Mouse (Mus musculus) stomach, embryonic 14.5 days (tissue): ENCODE measurements around the gene Birc6. TPM values are rescaled to one million over a fixed set of nuclear protein-coding genes. Genes with fewer than 3 reads are reported as not detected.

ENCODE experiments used
- ATAC-seq: fragments of 200-750 bp; cut with Nextera tagmentation; 2 replicates; pipeline ENCODE4 v1.8.0; 2017; ENCODE audit warnings: low read depth, moderate TSS enrichment; ENCODE audit not compliant: insufficient number of reproducible peaks, insufficient read depth, low FRiP score
- H3K27ac ChIP-seq: fragments of 300-500 bp; sonication (generic); 2 replicates; pipeline ENCODE4 v1.5.1; 2014; ENCODE audit warnings: mild to moderate bottlenecking, low read length, moderate library complexity, mixed read lengths
- H3K27me3 ChIP-seq: fragments of 300-500 bp; sonication (generic); 2 replicates; pipeline ENCODE4 v1.6.1; 2014; ENCODE audit warnings: low read length, control low read depth, mixed read lengths; ENCODE audit not compliant: control insufficient read depth, insufficient read depth
- H3K36me3 ChIP-seq: fragments of 300-500 bp; sonication (generic); 2 replicates; pipeline ENCODE4 v1.6.1; 2014; ENCODE audit warnings: mild to moderate bottlenecking, control low read depth, low read length, moderate library complexity, mixed read lengths; ENCODE audit not compliant: control insufficient read depth, insufficient read depth
- H3K4me1 ChIP-seq: fragments of 300-500 bp; sonication (generic); 2 replicates; pipeline ENCODE4 v1.6.1; 2014; ENCODE audit warnings: low read length, control low read depth, mixed read lengths; ENCODE audit not compliant: control insufficient read depth, insufficient read depth
- H3K4me2 ChIP-seq: fragments of 300-500 bp; sonication (generic); replicated peaks from 2 replicates; pipeline ENCODE4 v1.6.1; 2014; ENCODE audit warnings: low read depth, low read length, control low read depth
- H3K4me3 ChIP-seq: fragments of 300-500 bp; sonication (generic); 2 replicates; pipeline ENCODE4 v1.5.1; 2014; ENCODE audit warnings: low read depth, low read length, control low read depth
- H3K9ac ChIP-seq: fragments of 300-500 bp; sonication (generic); replicated peaks from 2 replicates; pipeline ENCODE4 v1.6.1; 2014; ENCODE audit warnings: low read depth, mild to moderate bottlenecking, control low read depth, low read length, moderate library complexity, mixed read lengths
- H3K9me3 ChIP-seq: fragments of 300-500 bp; sonication (generic); 2 replicates; pipeline ENCODE4 v1.6.1; 2016; ENCODE audit warnings: low read depth, low read length, control low read depth; ENCODE audit not compliant: control insufficient read depth
- WGBS: fragments of 180-500 bp; shearing (Covaris S2); extraction: QIAGEN DNeasy Blood & Tissue Kit; methylation state at CpG from one replicate; pipeline ENCODE4 v1.1.7; 2014; 5-methylcytosine and 5-hydroxymethylcytosine counted together
- polyA plus RNA-seq: library from polyadenylated mRNA; unstranded; fragments of >200 nt; fragmentation: Nextera tagmentation; extraction: Ambion mirVana; gene quantifications from 2 replicates; pipeline ENCODE4 v1.2.1, GENCODE M21; 2014

Birc6 gene
- 127 and 130 TPM in 2 replicates for polyA plus RNA-seq

- peak within 1 kb of the TSS; percentile 68 for H3K4me2 ChIP-seq
- peak; percentile 96 for ATAC-seq
- no peaks in the 10 kb centered on the region for H3K36me3 ChIP-seq
- H3K27ac ChIP-seq: peak within 1 kb of the TSS; percentile 99
- H3K27me3 ChIP-seq: no peaks in the 10 kb centered on the region
- H3K9ac ChIP-seq: peak within 1 kb of the TSS; percentile 92
- under 1% methylated on average over 71 of the region's 71 CpGs for WGBS
- peaks cover 10% of the 10 kb centered on the region for H3K4me1 ChIP-seq
- H3K9me3 ChIP-seq: no peaks in the 10 kb centered on the region
- peak within 1 kb of the TSS; percentile 92 for H3K4me3 ChIP-seq
Observed at GRCm38 (mm10) chr17:74527729-74528607, at the start of gene Birc6. Gene Birc6, plus strand, starts transcription at chr17:74528295.

- WGBS: 84% methylated on average over 14 of the region's 14 CpGs
- ATAC-seq: no peak
Observed at GRCm38 (mm10) chr17:74480361-74481069, 47.6 kb upstream of the Birc6 start.

GRCm38 (mm10) chr17:74489024-74489900 lies 38.8 kb upstream of the Birc6 start, which contains the start of gene Yipf4:
Gene Yipf4, plus strand, starts transcription at chr17:74489493.
- Histone ChIP-seq H3K4me1 (peaks cover 5% of the 10 kb centered on the region; the same call in 1 of the 2 replicates), H3K27me3 (no peaks in the 10 kb centered on the region), H3K27ac (peak within 1 kb of the TSS; percentile 78), H3K9me3 (no peaks in the 10 kb centered on the region), H3K4me3 (peak within 1 kb of the TSS; percentile 96), H3K36me3 (peaks cover 19% of the 10 kb centered on the region; the same call in 1 of the 2 replicates), H3K9ac (peak within 1 kb of the TSS; percentile 71), H3K4me2 (peak within 1 kb of the TSS; percentile 68)
- WGBS: 4% methylated on average over 58 of the region's 58 CpGs
- ATAC-seq: peak; percentile 99

More at GRCm38 (mm10) chr17:74480361-74481069, 47.6 kb upstream of the Birc6 start:
- Histone ChIP-seq H3K9me3 (no peaks in the 10 kb centered on the region), H3K9ac (no peak overlapping the region), H3K27me3 (no peaks in the 10 kb centered on the region), H3K4me2 (no peak overlapping the region), H3K27ac (no peak overlapping the region), H3K4me1 (no peaks in the 10 kb centered on the region), H3K4me3 (no peak overlapping the region), H3K36me3 (no peaks in the 10 kb centered on the region)

- H3K4me2 ChIP-seq: peak overlapping the region; percentile 68
- H3K27ac ChIP-seq: peak overlapping the region; percentile 78
- H3K4me1 ChIP-seq: peaks cover 5% of the 10 kb centered on the region; the same call in 1 of the 2 replicates
- peaks cover 22% of the 10 kb centered on the region; the same call in 1 of the 2 replicates for H3K36me3 ChIP-seq
- no peak for ATAC-seq
- peak overlapping the region; percentile 71 for H3K9ac ChIP-seq
- WGBS: 0% methylated on average over 12 of the region's 12 CpGs
- peak overlapping the region; percentile 96 for H3K4me3 ChIP-seq
- H3K9me3 ChIP-seq: no peaks in the 10 kb centered on the region
- no peaks in the 10 kb centered on the region for H3K27me3 ChIP-seq
Observed at GRCm38 (mm10) chr17:74489901-74490220, 38.2 kb upstream of the Birc6 start.

- H3K27ac ChIP-seq: no peak overlapping the region
- H3K4me2 ChIP-seq: no peak overlapping the region
- H3K4me1 ChIP-seq: peaks cover 5% of the 10 kb centered on the region; the same call in 1 of the 2 replicates
- no peak for ATAC-seq
- H3K4me3 ChIP-seq: no peak overlapping the region
- H3K9me3 ChIP-seq: no peaks in the 10 kb centered on the region
- no peaks in the 10 kb centered on the region for H3K27me3 ChIP-seq
- 95% methylated on average over 3 of the region's 3 CpGs for WGBS
- peaks cover 32% of the 10 kb centered on the region for H3K36me3 ChIP-seq
- H3K9ac ChIP-seq: no peak overlapping the region
Observed at GRCm38 (mm10) chr17:74491565-74491964, 36.5 kb upstream of the Birc6 start.

GRCm38 (mm10) chr17:74500204-74500603 lies 27.9 kb upstream of the Birc6 start:
- H3K4me3 ChIP-seq: no peak overlapping the region
- no peak overlapping the region for H3K9ac ChIP-seq
- ATAC-seq: no peak
- H3K27me3 ChIP-seq: no peaks in the 10 kb centered on the region
- no peak overlapping the region for H3K4me2 ChIP-seq
- no peaks in the 10 kb centered on the region for H3K9me3 ChIP-seq
- 74% methylated on average over 4 of the region's 4 CpGs for WGBS
- H3K4me1 ChIP-seq: no peaks in the 10 kb centered on the region
- H3K27ac ChIP-seq: no peak overlapping the region
- peaks cover 40% of the 10 kb centered on the region for H3K36me3 ChIP-seq

GRCm38 (mm10) chr17:74501085-74501484 lies 27.0 kb upstream of the Birc6 start:
- Histone ChIP-seq H3K4me3 (no peak overlapping the region), H3K9ac (no peak overlapping the region), H3K9me3 (no peaks in the 10 kb centered on the region), H3K36me3 (peaks cover 34% of the 10 kb centered on the region), H3K27me3 (no peaks in the 10 kb centered on the region), H3K4me1 (no peaks in the 10 kb centered on the region), H3K27ac (no peak overlapping the region), H3K4me2 (no peak overlapping the region)
- ATAC-seq: no peak

GRCm38 (mm10) chr17:74507934-74508333 lies 20.2 kb upstream of the Birc6 start:
- Histone ChIP-seq H3K4me3 (no peak overlapping the region), H3K4me2 (no peak overlapping the region), H3K27me3 (no peaks in the 10 kb centered on the region), H3K9ac (no peak overlapping the region), H3K9me3 (no peaks in the 10 kb centered on the region), H3K36me3 (no peaks in the 10 kb centered on the region), H3K27ac (no peak overlapping the region), H3K4me1 (no peaks in the 10 kb centered on the region)
- ATAC-seq: no peak
- 63% methylated on average over 2 of the region's 2 CpGs for whole genome bisulfite sequencing
